Mouse (Mus musculus) thymus, postnatal 4 days (tissue): Measurements from ENCODE around the gene Atxn7l1.

Experiments used
- DNase-seq: peaks from one replicate; pipeline ENCODE4 v3.0.0; 2021

Atxn7l1 gene

GRCm38 (mm10) chr12:33235771-33236323 lies 88.4 kb downstream of the Atxn7l1 start:
- DNase-seq: no peak

GRCm38 (mm10) chr12:33236344-33237049 lies 89.0 kb downstream of the Atxn7l1 start:
- DNase-seq: no peak

- DNase-seq: no peak
These were observed 89.6 kb downstream of the Atxn7l1 start for GRCm38 (mm10) chr12:33237108-33237507.

GRCm38 (mm10) chr12:33242679-33243078 lies 95.2 kb downstream of the Atxn7l1 start:
- DNase-seq: no peak

GRCm38 (mm10) chr12:33244132-33244875 lies 96.8 kb downstream of the Atxn7l1 start:
- DNase-seq: no peak

- DNase-seq: no peak
These were observed 98.0 kb downstream of the Atxn7l1 start for GRCm38 (mm10) chr12:33245455-33245854.

GRCm38 (mm10) chr12:33246878-33247277 lies 99.4 kb downstream of the Atxn7l1 start:
- DNase-seq: no peak

GRCm38 (mm10) chr12:33250197-33250596 lies 102.7 kb downstream of the Atxn7l1 start:
- no peak for DNase-seq

- DNase-seq: no peak
These were observed 103.9 kb downstream of the Atxn7l1 start for GRCm38 (mm10) chr12:33251399-33251798.

- no peak for DNase-seq
These were observed 105.1 kb downstream of the Atxn7l1 start for GRCm38 (mm10) chr12:33252621-33253020.

- no peak for DNase-seq
These were observed 105.7 kb downstream of the Atxn7l1 start for GRCm38 (mm10) chr12:33253206-33253605.

- DNase-seq: no peak
These were observed 107.8 kb downstream of the Atxn7l1 start for GRCm38 (mm10) chr12:33255256-33255655.

- DNase-seq: no peak
These were observed 108.9 kb downstream of the Atxn7l1 start for GRCm38 (mm10) chr12:33256426-33256825.

GRCm38 (mm10) chr12:33258995-33259529 lies 111.6 kb downstream of the Atxn7l1 start:
- DNase-seq: no peak

GRCm38 (mm10) chr12:33260575-33260974 lies 113.1 kb downstream of the Atxn7l1 start:
- DNase-seq: no peak

- no peak for DNase-seq
These were observed 118.4 kb downstream of the Atxn7l1 start for GRCm38 (mm10) chr12:33265877-33266276.

- DNase-seq: no peak
These were observed 120.5 kb downstream of the Atxn7l1 start for GRCm38 (mm10) chr12:33267965-33268364.

GRCm38 (mm10) chr12:33269743-33270142 lies 122.2 kb downstream of the Atxn7l1 start:
- DNase-seq: peak; percentile 74

- DNase-seq: no peak
These were observed 124.4 kb downstream of the Atxn7l1 start for GRCm38 (mm10) chr12:33271865-33272264.

GRCm38 (mm10) chr12:33272441-33272840 lies 124.9 kb downstream of the Atxn7l1 start:
- no peak for DNase-seq

- peak; percentile 23 for DNase-seq
These were observed 125.7 kb downstream of the Atxn7l1 start for GRCm38 (mm10) chr12:33273147-33273546.

- DNase-seq: no peak
These were observed 126.2 kb downstream of the Atxn7l1 start for GRCm38 (mm10) chr12:33273668-33274067.

GRCm38 (mm10) chr12:33276028-33276427 lies 128.5 kb downstream of the Atxn7l1 start:
- DNase-seq: no peak

GRCm38 (mm10) chr12:33277427-33277826 lies 129.9 kb downstream of the Atxn7l1 start:
- no peak for DNase-seq
